Mouse (Mus musculus): ENCODE data around the gene Pebp1. TPM values are rescaled to one million over a fixed set of nuclear protein-coding genes. Genes with fewer than 3 reads are reported as not detected.

The Pebp1 gene
- polyA plus RNA-seq (2021; fragmentation: Nextera tagmentation): 1,266 and 1,296 TPM in 2 replicates
- long read RNA-seq, experiment 1, transcript Pebp1-201 (4 exons, 1,240 nt): major isoform, 1,690 of 1,794 reads
- long read RNA-seq, experiment 1, partial matches to known transcripts: 26 of 1,794 reads
- long read RNA-seq, experiment 1, other reads (novel, unspliced or antisense): 78 of 1,794 reads
- long read RNA-seq, experiment 2, transcript Pebp1-201 (4 exons, 1,240 nt): major isoform, 1,842 of 1,855 reads
- long read RNA-seq, experiment 2, partial matches to known transcripts: 3 of 1,855 reads
- long read RNA-seq, experiment 2, other reads (novel, unspliced or antisense): 10 of 1,855 reads

GRCm38 (mm10) chr5:117286831-117287822 lies at the start of gene Pebp1:
Gene Pebp1, minus strand, starts transcription at chr5:117287625.

GRCm38 (mm10) chr5:117318741-117319629 lies 31.6 kb upstream of the Pebp1 start, which contains the start of gene Vsig10:
Gene Vsig10, plus strand, starts transcription at chr5:117319083.

Other genes with a start within 250 kb of the Pebp1 start
- 9.1 and 12.1 TPM in 2 replicates for gene Suds3, start 171.5 kb downstream of the Pebp1 start, polyA plus RNA-seq (2021; fragmentation: Nextera tagmentation)
- gene Taok3, start 167.5 kb downstream of the Pebp1 start, polyA plus RNA-seq (2021; fragmentation: Nextera tagmentation): 24.3 and 27.2 TPM in 2 replicates
- 0.39 and 0.94 TPM in 2 replicates for gene Vsig10, start 31.5 kb upstream of the Pebp1 start, polyA plus RNA-seq (2021; fragmentation: Nextera tagmentation)
- gene Wsb2, start 69.7 kb upstream of the Pebp1 start, polyA plus RNA-seq (2021; fragmentation: Nextera tagmentation): 51.1 and 52.1 TPM in 2 replicates
- gene Rfc5, start 101.4 kb upstream of the Pebp1 start, polyA plus RNA-seq (2021; fragmentation: Nextera tagmentation): 15.6 and 15.8 TPM in 2 replicates
- gene Ksr2, start 126.4 kb upstream of the Pebp1 start, polyA plus RNA-seq (2021; fragmentation: Nextera tagmentation): 5.4 and 6.4 TPM in 2 replicates

Measured in layer of hippocampus, adult 6 months (tissue).